Comparison of ENCODE assay signal across 13 mouse cellular contexts in the genomic region with DNA sequence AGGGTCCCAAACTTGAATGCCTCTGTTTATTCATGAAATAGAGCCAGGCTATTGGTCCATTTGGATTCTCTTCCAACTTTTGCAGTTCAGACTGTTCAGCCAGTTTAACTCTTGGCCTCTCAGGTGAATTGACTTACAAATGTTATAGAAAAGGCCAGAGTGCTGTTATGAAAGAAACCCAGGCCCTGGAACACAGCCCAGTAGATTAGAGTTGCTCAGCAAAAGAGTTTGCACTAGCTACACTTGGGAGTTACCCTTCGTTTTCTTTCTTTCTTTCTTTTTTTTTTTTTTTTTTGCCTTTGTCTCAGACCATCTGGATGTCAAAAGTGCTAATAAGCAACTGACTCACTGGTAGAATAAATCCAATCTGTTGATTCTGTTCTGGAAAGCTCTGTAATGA. TPM values are rescaled to one million over a fixed set of nuclear protein-coding genes. Genes with fewer than 3 reads are reported as not detected.
DNase-seq lines count a peak whose midpoint lies in the region; ATAC-seq and TF ChIP-seq lines count a peak whose summit lies in the region.
"Had no signal": no experiment of that assay in that cellular context is flagged by ENCODE, and none has a peak within 500 bp of the region (broad histone marks: within the 10 kb centered on the region; RNA-seq: fewer than 3 reads in every experiment).

No protein-coding gene starts in this region.

- H3K4me1 ChIP-seq in heart, embryonic 11.5 days (ENCODE audit: control insufficient read depth, insufficient read depth, low read length): no peaks in the 10 kb centered on the region
- H3K4me1 ChIP-seq in stomach, postnatal 0 days (replicated peaks; ENCODE audit: control insufficient read depth, insufficient read depth): no peaks in the 10 kb centered on the region
- H3K4me1 ChIP-seq: hindbrain, embryonic 12.5 days; limb, embryonic 15.5 days had no signal

- H3K4me2 ChIP-seq in heart, embryonic 11.5 days: no peak overlapping the region
- no peak overlapping the region for H3K4me2 ChIP-seq in stomach, postnatal 0 days (replicated peaks; ENCODE audit: low read depth)
- H3K4me2 ChIP-seq: hindbrain, embryonic 12.5 days; limb, embryonic 15.5 days had no signal

- no peak overlapping the region for H3K4me3 ChIP-seq in heart, embryonic 11.5 days (ENCODE audit: low read depth, low read length)
- no peak overlapping the region for H3K4me3 ChIP-seq in stomach, postnatal 0 days (ENCODE audit: low read depth, low read length)
- H3K4me3 ChIP-seq: erythroblast, embryonic 14.5 days; hindbrain, embryonic 12.5 days; limb, embryonic 15.5 days had no signal

- no peak overlapping the region for H3K27ac ChIP-seq in heart, embryonic 11.5 days (ENCODE audit: low read depth, low read length)
- no peak overlapping the region for H3K27ac ChIP-seq in stomach, postnatal 0 days (replicated peaks)
- H3K27ac ChIP-seq: hindbrain, embryonic 12.5 days; limb, embryonic 15.5 days had no signal

- no peak for TF ChIP-seq EP300 in stomach, postnatal 0 days (optimal IDR thresholded peaks at IDR 0.05)

- H3K27me3 ChIP-seq in heart, embryonic 11.5 days (ENCODE audit: control insufficient read depth, insufficient read depth, low read length): no peaks in the 10 kb centered on the region
- no peaks in the 10 kb centered on the region for H3K27me3 ChIP-seq in stomach, postnatal 0 days (ENCODE audit: control insufficient read depth, insufficient read depth, low read length)
- H3K27me3 ChIP-seq: CH12.LX; hindbrain, embryonic 12.5 days; limb, embryonic 15.5 days had no signal

- H3K9ac ChIP-seq in heart, embryonic 11.5 days (ENCODE audit: low read depth, low read length): no peak overlapping the region
- no peak overlapping the region for H3K9ac ChIP-seq in stomach, postnatal 0 days (ENCODE audit: low read length)
- H3K9ac ChIP-seq: hindbrain, embryonic 12.5 days; limb, embryonic 15.5 days had no signal

- ATAC-seq in heart, embryonic 11.5 days (replicated peaks; ENCODE audit: insufficient number of reproducible peaks, low FRiP score, low TSS enrichment): no peak
- peak; percentile 73; the same call in 1 of the 2 replicates for ATAC-seq in stomach, postnatal 0 days (ENCODE audit: low FRiP score, low TSS enrichment)

- 46% methylated on average over 1 of the region's 1 CpGs for WGBS in heart, embryonic 11.5 days (ENCODE audit: insufficient replicate concordance)
- WGBS in stomach, postnatal 0 days: 22% methylated on average over 1 of the region's 1 CpGs

- peak; percentile 35 for DNase-seq in heart, adult 8-10 months (ENCODE audit: low spot score)
- DNase-seq in ovary, adult 18-20 months (ENCODE audit: low spot score): peak; percentile 19
- DNase-seq in ovary, postnatal 10 days (ENCODE audit: low spot score): no peak
- peak; percentile 9 for DNase-seq in heart, postnatal 4 days
- peak; percentile 61 for DNase-seq in stomach, postnatal 0 days (ENCODE audit: low spot score)
- DNase-seq in thymus, postnatal 14 days: no peak
- DNase-seq in cerebellum, adult 11 months: no peak
- DNase-seq: cerebellum, postnatal 14 days had no signal

- H3K9me3 ChIP-seq in heart, embryonic 11.5 days (replicated peaks; ENCODE audit: control insufficient read depth, low read length): no peaks in the 10 kb centered on the region
- no peaks in the 10 kb centered on the region for H3K9me3 ChIP-seq in stomach, postnatal 0 days (ENCODE audit: control insufficient read depth, low read length)
- H3K9me3 ChIP-seq: hindbrain, embryonic 12.5 days; limb, embryonic 15.5 days had no signal

- TF ChIP-seq CTCF in stomach, postnatal 0 days (IDR thresholded peaks at IDR 0.05; ENCODE audit: low read depth): no peak

- no peaks in the 10 kb centered on the region for H3K36me3 ChIP-seq in heart, embryonic 11.5 days (ENCODE audit: control insufficient read depth, insufficient read depth, low read length)
- no peaks in the 10 kb centered on the region for H3K36me3 ChIP-seq in stomach, postnatal 0 days (ENCODE audit: control insufficient read depth, insufficient read depth, low read length)
- H3K36me3 ChIP-seq: hindbrain, embryonic 12.5 days; limb, embryonic 15.5 days had no signal

RNA-seq across cellular contexts. Expression of a gene that starts 51.0 kb away (rescaled TPM):
- 1 to 10 TPM; 3.0 to 4.7 (median 4.3) TPM for total RNA-seq in heart, adult 8-10 months (2022)
- 5.6 and 6.7 TPM in 2 replicates for polyA plus RNA-seq in heart, embryonic 11.5 days (2014; fragmentation: Nextera tagmentation; extraction: Ambion mirVana)
- 10 to 100 TPM; 13.2 TPM for total RNA-seq in heart, postnatal 4 days (2021)
- 2.3 and 2.4 TPM in 2 replicates for polyA plus RNA-seq in stomach, postnatal 0 days (2015; fragmentation: Nextera tagmentation; extraction: Ambion mirVana)

Comparison
In these comparisons a context has a peak if more than half of its experiments do, and no peak if none do; other contexts are left out.
1. DNase-seq: peak in heart, adult 8-10 months (single experiment), ovary, adult 18-20 months (single experiment), heart, postnatal 4 days (single experiment) and stomach, postnatal 0 days (single experiment); none in ovary, postnatal 10 days (single experiment), thymus, postnatal 14 days (single experiment) and cerebellum, adult 11 months (single experiment).